Mouse (Mus musculus): ENCODE data around the gene Stt3b. TPM values are rescaled to one million over a fixed set of nuclear protein-coding genes. Genes with fewer than 3 reads are reported as not detected.
"Not testable (repeated sequence)": the region's sequence is repeated elsewhere in the genome, so short reads cannot be mapped to it uniquely, and the experiment has no call there.

Gene Stt3b
- polyA plus RNA-seq, 1 experiment from 2014 or later, result 99.9 TPM

DNA sequence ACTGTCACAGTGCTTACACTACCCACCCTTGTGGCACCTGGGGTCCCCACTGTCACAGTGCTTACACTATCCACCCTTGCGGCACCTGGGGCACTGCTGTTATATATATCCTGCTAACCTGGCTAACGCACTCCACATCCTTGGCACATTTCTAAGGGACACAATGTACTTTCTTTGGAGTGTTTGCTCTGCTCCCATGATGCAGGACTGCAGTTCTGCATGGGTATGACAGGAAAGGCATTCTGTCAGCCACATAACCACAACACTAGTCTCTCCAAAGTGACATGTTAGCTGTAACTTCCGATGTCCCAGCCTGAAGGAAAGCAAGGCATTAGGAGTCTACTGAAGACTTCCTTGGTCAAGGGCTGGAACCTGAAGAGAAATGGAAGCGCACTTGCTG, 26.8 kb downstream of the Stt3b start:
- H3K9me3 ChIP-seq (replicated peaks), result no peaks in the 10 kb centered on the region
- 94% methylated on average over 4 of the region's 4 CpGs for WGBS
- H3K4me1 ChIP-seq, result peaks cover 11% of the 10 kb centered on the region; the same call in 1 of the 2 replicates
- H3K27ac ChIP-seq (replicated peaks), result no peak overlapping the region
- DNase-seq (ENCODE audit: low spot score), result no peak
- no peaks in the 10 kb centered on the region for H3K27me3 ChIP-seq (ENCODE audit: low read depth, poor library complexity, severe bottlenecking)
- peaks cover 41% of the 10 kb centered on the region for H3K36me3 ChIP-seq
- H3K4me3 ChIP-seq, result no peak overlapping the region

DNA sequence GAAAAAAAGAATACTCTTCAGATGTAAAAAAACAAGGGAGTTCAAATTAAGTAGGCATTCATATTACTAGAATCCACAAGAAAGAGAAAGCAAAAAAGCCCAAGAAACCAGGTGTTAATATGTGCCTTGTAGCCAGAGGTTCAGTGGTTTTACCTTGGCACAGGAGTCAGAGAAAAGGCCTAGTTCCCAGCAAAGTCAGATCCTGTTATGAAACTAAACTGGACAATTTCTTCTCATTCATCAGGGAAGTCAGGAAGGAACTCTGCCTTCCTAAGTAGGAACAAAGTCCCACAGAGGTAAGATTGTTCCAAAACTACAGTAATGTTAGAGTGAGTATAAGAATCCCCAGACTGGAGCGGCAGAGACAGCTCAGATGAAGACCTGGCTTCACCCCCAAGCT, 31.6 kb downstream of the Stt3b start:
- DNase-seq (ENCODE audit: low spot score), result no peak
- Histone ChIP-seq H3K36me3 (peaks cover 77% of the 10 kb centered on the region), H3K4me3 (no peak overlapping the region), H3K9me3 (replicated peaks) (no peaks in the 10 kb centered on the region), H3K27me3 (ENCODE audit: low read depth, poor library complexity, severe bottlenecking) (no peaks in the 10 kb centered on the region), H3K27ac (replicated peaks) (no peak overlapping the region), H3K4me1 (0 out of 2 replicates have a peak, but pooled peaks cover 5% of the 10 kb centered on the region)
- WGBS, result 97% methylated on average over 1 of the region's 1 CpGs

DNA sequence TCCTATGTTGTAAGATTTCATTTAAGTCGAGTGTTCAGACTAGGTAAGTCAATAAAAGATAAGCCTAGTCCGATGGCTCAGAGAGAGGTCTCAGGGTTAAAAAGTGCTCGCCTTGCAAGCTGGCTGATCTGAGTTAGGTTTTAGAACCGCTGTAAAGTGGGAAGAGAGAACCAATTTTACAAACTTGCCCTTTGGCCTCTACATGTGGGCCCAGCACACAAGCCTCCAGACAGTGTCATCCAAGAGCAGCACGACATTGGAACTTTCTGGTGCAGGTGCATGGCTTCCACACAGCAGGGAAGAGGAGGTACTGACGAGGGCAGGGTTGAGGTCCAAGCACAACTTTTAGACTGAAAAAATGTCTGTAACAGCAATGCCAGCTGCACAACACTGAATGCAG, 35.4 kb downstream of the Stt3b start:
- Histone ChIP-seq H3K27ac (replicated peaks) (no peak overlapping the region), H3K9me3 (replicated peaks) (no peaks in the 10 kb centered on the region), H3K4me3 (no peak overlapping the region), H3K4me1 (no peaks in the 10 kb centered on the region), H3K27me3 (ENCODE audit: low read depth, poor library complexity, severe bottlenecking) (no peaks in the 10 kb centered on the region), H3K36me3 (peaks cover 83% of the 10 kb centered on the region)
- 87% methylated on average over 6 of the region's 6 CpGs for WGBS
- DNase-seq (ENCODE audit: low spot score), result no peak

DNA sequence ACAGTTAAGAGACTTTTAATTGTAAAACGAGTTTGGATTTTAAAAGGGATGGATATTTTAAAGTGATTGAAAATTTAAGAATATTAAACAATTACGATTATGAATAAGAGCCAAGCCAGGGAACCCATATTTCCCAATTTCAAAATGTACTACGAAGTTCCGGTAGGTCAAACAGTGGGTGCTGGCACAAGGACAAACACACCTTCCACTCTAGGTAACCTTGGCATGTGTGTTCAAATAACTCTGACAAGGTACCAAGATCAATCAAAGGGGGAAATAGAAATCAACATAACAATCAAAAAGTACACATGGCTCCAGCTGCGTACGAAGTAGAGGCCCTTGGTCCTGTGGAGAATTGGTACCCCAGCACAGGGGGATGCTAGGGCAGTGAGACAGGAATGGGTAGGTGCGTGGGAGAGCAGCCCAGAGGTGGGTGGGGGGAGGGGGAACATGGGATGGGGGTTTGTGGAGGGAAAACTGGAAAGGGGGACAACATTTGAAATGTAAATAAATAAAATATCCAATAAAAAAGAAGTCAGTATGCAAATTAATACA, 37.0 kb downstream of the Stt3b start:
- Histone ChIP-seq H3K36me3 (peaks cover 71% of the 10 kb centered on the region), H3K9me3 (replicated peaks) (no peaks in the 10 kb centered on the region), H3K27me3 (ENCODE audit: low read depth, poor library complexity, severe bottlenecking) (no peaks in the 10 kb centered on the region), H3K4me3 (no peak overlapping the region), H3K4me1 (no peaks in the 10 kb centered on the region), H3K27ac (replicated peaks) (no peak overlapping the region)
- DNase-seq (ENCODE audit: low spot score), result no peak
- 92% methylated on average over 7 of the region's 7 CpGs for WGBS

DNA sequence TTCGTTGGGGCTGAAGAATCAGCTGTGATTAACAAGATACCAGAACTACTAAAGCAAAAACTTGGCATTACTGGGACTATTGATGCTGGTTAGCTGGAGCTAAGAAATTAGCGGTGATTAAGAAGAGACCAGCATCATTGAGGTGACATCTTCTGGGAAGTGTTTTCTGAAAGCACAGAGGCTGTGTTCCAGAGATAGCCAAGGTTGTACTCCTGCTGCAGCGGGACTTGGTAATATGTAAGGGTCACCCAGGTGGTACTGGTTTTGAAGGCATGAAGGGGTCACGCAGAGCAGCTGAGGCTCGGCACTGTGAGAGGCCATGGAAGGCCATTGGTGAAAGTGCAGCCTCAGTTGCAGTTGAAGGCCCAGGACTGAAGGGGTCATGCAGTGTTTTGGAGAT, 37.8 kb downstream of the Stt3b start:
- peaks cover 64% of the 10 kb centered on the region for H3K36me3 ChIP-seq
- not testable (repeated sequence) for H3K4me3 ChIP-seq; H3K4me1 ChIP-seq; H3K27me3 ChIP-seq (ENCODE audit: low read depth, poor library complexity, severe bottlenecking); DNase-seq (ENCODE audit: low spot score); H3K9me3 ChIP-seq (replicated peaks); H3K27ac ChIP-seq (replicated peaks)
- 88% methylated on average over 5 of the region's 5 CpGs for WGBS

DNA sequence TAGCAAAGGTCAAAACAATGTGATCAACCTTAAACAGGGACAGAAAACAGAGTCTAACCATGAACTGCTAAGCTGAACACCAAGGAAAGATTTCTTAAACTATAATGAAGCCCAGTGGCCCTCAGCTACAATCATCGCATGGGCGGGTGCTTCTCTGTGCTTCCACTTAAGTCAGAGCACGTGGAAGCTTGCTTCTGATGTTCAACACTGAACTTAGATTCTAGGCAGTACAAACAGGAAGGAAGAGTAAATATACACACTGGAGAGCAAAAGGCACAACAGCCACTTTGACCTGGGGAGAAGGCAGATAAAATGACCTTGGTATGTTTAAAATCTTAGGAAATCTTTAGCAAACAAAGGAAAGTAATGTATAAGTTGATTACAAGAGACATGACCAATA, 38.7 kb downstream of the Stt3b start:
- no peak for DNase-seq (ENCODE audit: low spot score)
- WGBS, result 89% methylated on average over 3 of the region's 3 CpGs
- no peak overlapping the region for H3K4me3 ChIP-seq

DNA sequence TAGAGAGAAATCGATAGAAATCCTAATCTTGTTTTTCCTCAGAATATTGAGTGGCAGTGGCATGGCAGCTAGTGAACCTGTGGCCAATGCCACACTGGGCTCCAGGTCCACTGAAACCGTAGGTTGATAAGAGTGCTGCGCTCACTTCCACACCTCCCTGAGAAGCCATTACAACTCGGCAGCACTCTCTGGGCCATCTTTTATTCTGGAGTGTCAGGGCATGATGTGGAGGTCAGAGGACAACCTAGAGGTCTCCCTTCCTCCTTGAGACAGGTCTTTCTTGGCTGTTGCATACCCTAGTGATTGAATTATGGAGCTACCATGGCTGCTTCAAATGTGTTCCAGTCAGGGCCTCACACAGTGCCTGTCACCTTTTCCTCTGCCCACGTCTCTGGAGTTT, 48.3 kb downstream of the Stt3b start:
- Histone ChIP-seq H3K4me1 (no peaks in the 10 kb centered on the region), H3K27me3 (ENCODE audit: low read depth, poor library complexity, severe bottlenecking) (no peaks in the 10 kb centered on the region), H3K9me3 (replicated peaks) (no peaks in the 10 kb centered on the region), H3K4me3 (no peak overlapping the region), H3K27ac (replicated peaks) (no peak overlapping the region), H3K36me3 (peaks cover 78% of the 10 kb centered on the region)
- WGBS, result 85% methylated on average over 5 of the region's 5 CpGs
- DNase-seq (ENCODE audit: low spot score), result no peak

More for the DNA sequence above, 38.7 kb downstream of the Stt3b start:
- no peaks in the 10 kb centered on the region for H3K9me3 ChIP-seq (replicated peaks)
- peaks cover 66% of the 10 kb centered on the region for H3K36me3 ChIP-seq
- no peaks in the 10 kb centered on the region for H3K4me1 ChIP-seq
- no peaks in the 10 kb centered on the region for H3K27me3 ChIP-seq (ENCODE audit: low read depth, poor library complexity, severe bottlenecking)
- H3K27ac ChIP-seq (replicated peaks), result no peak overlapping the region

DNA sequence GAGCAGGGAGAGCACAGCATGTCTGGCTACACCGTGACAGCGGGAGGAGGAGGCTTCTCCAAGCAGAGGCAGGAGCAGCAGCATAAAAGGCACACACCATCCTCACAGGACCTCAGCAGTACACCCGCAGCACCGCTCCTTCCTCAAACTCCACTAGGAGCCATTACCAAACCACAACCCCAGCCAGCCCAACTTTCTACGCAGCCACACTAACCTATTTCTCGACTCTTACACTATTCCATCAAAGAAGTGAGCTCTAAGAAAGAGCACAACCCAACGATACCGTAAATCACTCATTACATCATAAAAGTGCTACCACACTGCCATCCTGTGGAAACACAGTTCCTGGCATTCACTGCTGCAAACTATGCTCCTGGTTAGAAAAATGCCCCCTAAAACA, 48.8 kb downstream of the Stt3b start:
- H3K4me1 ChIP-seq, result no peaks in the 10 kb centered on the region
- no peak overlapping the region for H3K4me3 ChIP-seq
- H3K27me3 ChIP-seq (ENCODE audit: low read depth, poor library complexity, severe bottlenecking), result no peaks in the 10 kb centered on the region
- no peaks in the 10 kb centered on the region for H3K9me3 ChIP-seq (replicated peaks)
- H3K36me3 ChIP-seq, result peaks cover 78% of the 10 kb centered on the region
- DNase-seq (ENCODE audit: low spot score), result no peak
- H3K27ac ChIP-seq (replicated peaks), result no peak overlapping the region
- 92% methylated on average over 8 of the region's 8 CpGs for WGBS

DNA sequence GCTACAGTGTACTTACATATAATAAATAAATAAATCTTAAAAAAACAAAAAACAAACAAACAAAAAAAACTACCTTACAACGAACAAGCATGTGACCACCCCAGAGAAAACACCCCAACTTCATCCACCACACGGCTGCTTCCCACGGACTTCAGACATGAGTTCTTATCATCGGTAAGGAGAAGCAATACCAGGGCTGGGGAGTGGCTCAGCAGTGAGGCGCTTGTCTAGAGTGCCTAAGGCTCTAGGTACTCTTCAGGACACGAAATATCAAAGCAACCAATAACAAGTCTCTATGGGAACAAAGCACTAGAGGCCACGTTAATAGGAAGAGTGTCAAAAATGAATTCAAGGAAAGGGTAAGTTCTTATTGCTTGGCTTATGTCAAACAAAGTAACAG, 49.8 kb downstream of the Stt3b start:
- WGBS, result 92% methylated on average over 7 of the region's 7 CpGs
- H3K27me3 ChIP-seq (ENCODE audit: low read depth, poor library complexity, severe bottlenecking), result no peaks in the 10 kb centered on the region
- peaks cover 78% of the 10 kb centered on the region for H3K36me3 ChIP-seq
- no peaks in the 10 kb centered on the region for H3K9me3 ChIP-seq (replicated peaks)
- no peak for DNase-seq (ENCODE audit: low spot score)
- no peaks in the 10 kb centered on the region for H3K4me1 ChIP-seq
- H3K27ac ChIP-seq (replicated peaks), result no peak overlapping the region
- no peak overlapping the region for H3K4me3 ChIP-seq

DNA sequence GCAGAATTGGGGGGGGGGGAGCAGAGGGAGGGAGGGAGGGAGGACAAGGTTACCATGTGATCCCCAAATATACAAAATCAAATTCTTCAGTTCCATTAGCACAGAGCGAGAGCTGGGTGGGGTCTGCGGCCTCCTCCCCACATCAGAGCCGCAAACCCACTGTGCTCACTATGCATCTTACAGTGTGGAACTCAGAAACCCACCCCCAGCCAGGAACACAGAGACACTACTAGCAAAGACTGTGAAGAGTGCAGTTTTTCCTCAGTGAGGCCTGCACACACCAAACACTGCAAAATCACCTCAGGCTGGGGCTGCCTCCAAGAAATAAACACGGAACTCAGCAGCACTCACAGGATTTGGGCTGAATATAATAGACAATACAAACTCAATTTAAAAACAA, 50.4 kb downstream of the Stt3b start:
- 88% methylated on average over 4 of the region's 4 CpGs for WGBS
- H3K27me3 ChIP-seq (ENCODE audit: low read depth, poor library complexity, severe bottlenecking), result no peaks in the 10 kb centered on the region
- no peaks in the 10 kb centered on the region for H3K4me1 ChIP-seq
- DNase-seq (ENCODE audit: low spot score), result no peak
- peaks cover 78% of the 10 kb centered on the region for H3K36me3 ChIP-seq
- H3K9me3 ChIP-seq (replicated peaks), result no peaks in the 10 kb centered on the region
- no peak overlapping the region for H3K4me3 ChIP-seq
- H3K27ac ChIP-seq (replicated peaks), result no peak overlapping the region

DNA sequence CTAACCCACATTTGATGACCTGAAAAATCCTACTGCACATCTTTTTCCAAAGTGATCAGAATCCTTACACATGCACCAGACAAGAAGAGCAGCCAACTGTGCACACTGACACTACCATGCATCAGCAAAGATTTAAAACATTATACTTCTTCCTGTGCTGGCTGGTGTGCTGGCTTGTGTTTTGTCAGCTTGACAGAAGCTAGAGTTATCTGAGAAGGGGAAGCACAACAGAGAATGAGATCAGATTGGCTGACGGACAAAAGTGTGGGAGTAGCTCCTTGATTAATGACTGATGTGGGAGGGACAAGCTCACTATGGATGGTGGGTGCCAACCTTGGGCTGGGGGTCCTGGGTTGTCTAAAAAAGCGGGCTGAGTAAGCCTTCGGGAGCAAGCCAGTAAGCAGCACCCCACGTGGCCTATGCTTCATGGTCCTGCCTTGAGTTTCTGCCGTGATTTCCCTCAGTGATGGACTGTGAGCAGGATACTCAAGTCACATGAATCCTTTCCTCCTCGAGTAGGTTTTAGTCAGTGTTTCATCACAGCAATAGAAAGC, 52.4 kb downstream of the Stt3b start:
- H3K4me3 ChIP-seq, result no peak overlapping the region
- 85% methylated on average over 6 of the region's 6 CpGs for WGBS
- peaks cover 82% of the 10 kb centered on the region for H3K36me3 ChIP-seq

DNA sequence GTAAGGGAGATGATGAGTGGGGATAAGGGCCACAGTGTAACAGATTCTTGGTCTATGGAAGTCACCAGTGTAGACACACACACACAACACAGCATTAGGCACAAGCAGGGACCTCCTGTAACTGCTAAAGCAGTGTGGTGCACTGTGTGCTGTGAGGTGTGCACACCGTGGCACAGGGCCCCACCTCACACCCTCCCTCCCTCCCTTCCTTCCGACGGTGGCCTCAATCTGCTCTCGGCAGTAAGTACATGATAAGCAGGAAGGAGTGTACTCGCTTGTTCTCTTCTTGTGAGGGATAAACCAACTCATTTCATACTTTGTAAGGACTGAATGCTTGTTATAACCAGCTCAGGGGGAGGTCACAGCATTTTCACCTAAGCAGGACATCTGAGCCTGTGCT, 61.1 kb downstream of the Stt3b start:
- Histone ChIP-seq H3K9me3 (replicated peaks) (no peaks in the 10 kb centered on the region), H3K36me3 (peaks cover 99% of the 10 kb centered on the region), H3K27ac (replicated peaks) (no peak overlapping the region), H3K27me3 (ENCODE audit: low read depth, poor library complexity, severe bottlenecking) (no peaks in the 10 kb centered on the region), H3K4me1 (no peaks in the 10 kb centered on the region), H3K4me3 (no peak overlapping the region)
- WGBS, result 84% methylated on average over 5 of the region's 5 CpGs
- no peak for DNase-seq (ENCODE audit: low spot score)

More for the DNA sequence above, 52.4 kb downstream of the Stt3b start:
- no peak for DNase-seq (ENCODE audit: low spot score)
- Histone ChIP-seq H3K27ac (replicated peaks) (no peak overlapping the region), H3K4me1 (no peaks in the 10 kb centered on the region), H3K9me3 (replicated peaks) (no peaks in the 10 kb centered on the region), H3K27me3 (ENCODE audit: low read depth, poor library complexity, severe bottlenecking) (no peaks in the 10 kb centered on the region)

DNA sequence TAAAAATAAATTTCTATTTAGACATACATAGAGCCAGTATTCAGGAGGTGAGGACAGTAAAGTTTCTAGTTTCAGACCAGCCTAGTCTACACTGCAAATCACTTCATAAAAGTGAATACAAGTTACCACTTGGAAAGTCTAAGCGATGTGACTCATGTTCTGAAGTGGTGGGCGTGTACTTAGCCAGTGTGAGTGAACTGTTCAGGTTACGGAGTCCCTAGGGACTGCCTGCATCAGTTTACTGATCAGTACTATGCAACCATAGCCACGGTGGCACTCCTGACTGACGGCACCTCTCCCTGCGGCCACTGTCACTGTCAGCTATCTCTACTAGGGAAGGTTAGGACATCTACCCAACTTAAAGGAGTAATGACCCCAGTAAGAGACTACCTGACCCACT, 65.1 kb downstream of the Stt3b start:
- Histone ChIP-seq H3K4me1 (no peaks in the 10 kb centered on the region), H3K36me3 (peaks cover 99% of the 10 kb centered on the region), H3K27me3 (ENCODE audit: low read depth, poor library complexity, severe bottlenecking) (no peaks in the 10 kb centered on the region), H3K9me3 (replicated peaks) (no peaks in the 10 kb centered on the region), H3K4me3 (no peak overlapping the region), H3K27ac (replicated peaks) (no peak overlapping the region)
- 89% methylated on average over 6 of the region's 6 CpGs for WGBS
- no peak for DNase-seq (ENCODE audit: low spot score)

DNA sequence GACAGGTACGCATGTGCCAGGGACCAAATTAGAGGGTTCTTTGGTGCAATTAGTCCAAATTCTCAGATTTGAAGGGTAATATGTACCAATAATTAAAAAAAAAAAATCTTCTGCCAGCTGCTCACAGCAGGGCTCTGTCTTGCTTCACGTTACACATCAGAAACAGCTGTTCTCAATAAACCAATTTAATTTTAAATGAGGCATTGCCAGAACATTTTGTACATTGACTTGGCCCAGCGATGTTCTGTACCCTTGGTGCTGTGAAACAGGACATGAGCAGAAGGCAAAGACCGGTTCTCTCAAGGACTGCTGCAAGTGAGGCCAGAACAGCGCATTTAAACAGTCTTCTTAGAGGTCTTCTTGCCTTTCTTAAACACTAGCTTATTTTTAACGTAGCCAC, 66.6 kb downstream of the Stt3b start:
- no peaks in the 10 kb centered on the region for H3K27me3 ChIP-seq (ENCODE audit: low read depth, poor library complexity, severe bottlenecking)
- H3K9me3 ChIP-seq (replicated peaks), result no peaks in the 10 kb centered on the region
- no peak overlapping the region for H3K27ac ChIP-seq (replicated peaks)
- no peak overlapping the region for H3K4me3 ChIP-seq
- no peak for DNase-seq (ENCODE audit: low spot score)
- no peaks in the 10 kb centered on the region for H3K4me1 ChIP-seq
- WGBS, result 93% methylated on average over 6 of the region's 6 CpGs
- peaks cover 98% of the 10 kb centered on the region for H3K36me3 ChIP-seq

All from midbrain, embryonic 10.5 days (tissue).